Mouse (Mus musculus): ENCODE data around the gene Pde1b.

Pde1b gene

DNA sequence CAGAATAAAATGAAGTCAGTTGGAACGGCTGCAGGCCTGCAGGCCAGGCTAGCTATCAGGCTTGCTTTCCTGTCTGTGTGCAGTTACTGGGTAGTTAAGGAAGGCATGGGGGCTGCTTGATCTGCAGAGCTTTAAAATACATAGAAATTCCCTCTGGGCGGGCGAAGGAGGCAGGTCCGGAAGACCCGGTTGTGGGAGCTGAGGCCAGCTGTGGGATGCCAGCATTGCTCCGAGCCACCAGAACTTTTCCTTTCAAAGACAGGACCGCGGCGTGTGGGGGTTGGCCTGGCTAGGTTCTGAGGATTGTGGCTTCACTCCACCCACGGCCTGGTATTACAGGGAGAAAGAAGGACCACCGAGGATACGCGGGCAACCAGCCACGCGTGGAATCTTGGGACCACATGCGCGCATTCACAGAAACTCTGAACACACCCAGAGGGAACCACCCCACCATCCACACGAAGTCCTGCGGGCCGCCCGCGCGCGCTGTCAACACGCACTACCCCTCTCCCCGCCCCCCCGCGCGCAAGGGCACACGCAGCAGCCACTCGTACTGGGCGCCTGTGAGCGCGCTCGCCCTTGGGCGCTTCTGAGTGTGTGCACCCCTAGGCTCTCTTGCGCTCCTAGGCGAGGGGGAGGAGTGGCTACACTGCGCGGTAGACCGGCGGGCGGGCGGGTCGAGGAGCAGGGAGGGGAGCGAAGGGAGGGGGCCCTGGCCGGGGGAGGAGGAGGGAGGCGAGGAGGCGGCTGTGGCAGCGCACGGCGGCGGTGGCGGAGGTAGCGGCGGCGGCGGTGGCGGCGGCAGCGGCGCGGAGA is at the start of gene Pde1b:
Gene Pde1b, plus strand, starts transcription at position 600 of the 816 bp plus-strand sequence.
- no peak for DNase-seq (ENCODE audit: low spot score)

DNA sequence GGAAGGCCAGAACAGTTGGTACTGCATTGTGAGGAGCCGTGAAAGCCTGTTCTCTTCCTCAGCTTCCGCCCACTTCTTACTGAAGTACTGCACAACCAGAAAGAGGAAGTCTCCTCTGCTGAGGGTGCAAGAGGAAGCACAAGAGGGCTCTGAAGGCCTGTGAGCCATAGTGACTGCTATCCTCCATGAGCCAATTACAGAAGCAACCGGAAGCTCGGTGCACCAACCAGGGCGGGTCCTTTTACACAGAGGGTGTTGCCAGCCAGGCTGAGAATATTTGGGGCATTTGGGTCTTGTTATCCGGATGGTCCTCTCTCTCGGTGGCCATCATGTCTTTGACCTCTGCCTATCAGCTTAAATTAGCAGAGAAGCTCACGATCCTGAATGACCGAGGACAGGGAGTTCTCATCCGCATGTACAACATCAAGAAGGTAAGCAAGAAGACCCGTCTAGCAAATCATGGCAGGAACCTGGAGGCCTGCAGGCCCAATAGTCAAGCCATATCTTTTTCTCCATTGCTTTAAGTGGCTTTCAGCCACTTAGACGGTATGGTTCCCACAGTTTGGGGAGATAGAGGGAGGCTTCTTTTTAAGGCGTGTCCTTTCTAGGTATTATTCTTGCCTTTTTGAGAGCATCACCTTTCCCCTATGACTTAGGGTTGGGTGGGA is 49.1 kb upstream of the Pde1b start, which contains the start of gene Nckap1l:
Gene Nckap1l, plus strand, starts transcription at position 244 of the 668 bp plus-strand sequence.
- no peak for DNase-seq (ENCODE audit: low spot score)

DNA sequence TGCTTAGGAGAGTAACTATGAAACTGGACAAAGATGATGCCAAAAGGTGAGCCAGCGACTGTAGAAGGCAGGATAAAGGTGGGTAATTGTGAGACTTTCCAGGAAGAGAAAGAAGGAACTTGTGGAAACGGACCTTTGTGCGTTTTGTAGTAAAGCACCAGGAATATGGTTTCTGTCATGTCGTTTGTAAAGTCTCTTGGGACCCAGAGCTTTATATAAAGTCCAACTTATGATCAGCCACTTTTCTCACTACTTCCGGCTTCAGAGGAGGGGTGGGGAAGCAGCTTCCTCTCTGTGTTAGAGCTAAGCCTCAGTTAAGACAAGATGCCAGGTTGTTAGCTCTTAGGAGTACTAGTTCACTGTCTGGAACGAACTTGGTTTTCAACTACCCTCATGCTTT is 48.4 kb upstream of the Pde1b start:
- no peak for DNase-seq (ENCODE audit: low spot score)

DNA sequence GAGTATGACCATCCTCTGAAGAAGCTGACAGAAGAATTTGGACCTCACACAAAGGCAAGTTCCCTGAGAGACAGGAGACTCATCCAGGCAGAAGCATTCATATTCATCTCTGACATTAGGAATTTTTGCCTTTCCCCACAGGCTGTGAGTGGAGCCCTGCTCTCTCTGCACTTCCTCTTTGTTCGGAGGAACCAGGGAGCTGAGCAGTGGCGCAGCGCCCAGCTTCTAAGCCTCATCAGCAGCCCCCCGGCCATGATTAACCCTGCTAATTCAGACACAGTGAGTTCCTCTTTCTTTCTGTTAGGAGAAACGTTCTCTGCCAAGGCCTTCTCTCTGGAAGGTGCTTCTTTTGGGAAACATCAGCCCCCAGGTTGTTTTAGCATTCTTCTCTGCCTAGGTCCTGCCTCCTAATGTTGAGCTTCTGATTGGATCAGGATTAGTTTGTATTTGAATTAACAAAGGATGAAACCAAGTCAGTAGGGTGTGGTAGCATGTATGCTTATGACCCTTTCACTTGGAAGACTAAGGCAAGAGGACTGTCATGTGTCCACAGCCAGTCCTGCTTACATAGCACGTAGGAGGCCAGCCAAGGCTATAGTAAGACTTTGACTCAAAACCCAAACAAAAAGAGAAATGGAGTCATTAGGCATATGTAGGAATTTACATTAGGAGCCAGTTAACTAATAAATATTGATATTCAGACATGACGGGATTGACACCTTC is 40.1 kb upstream of the Pde1b start:
- no peak for DNase-seq (ENCODE audit: low spot score)

DNA sequence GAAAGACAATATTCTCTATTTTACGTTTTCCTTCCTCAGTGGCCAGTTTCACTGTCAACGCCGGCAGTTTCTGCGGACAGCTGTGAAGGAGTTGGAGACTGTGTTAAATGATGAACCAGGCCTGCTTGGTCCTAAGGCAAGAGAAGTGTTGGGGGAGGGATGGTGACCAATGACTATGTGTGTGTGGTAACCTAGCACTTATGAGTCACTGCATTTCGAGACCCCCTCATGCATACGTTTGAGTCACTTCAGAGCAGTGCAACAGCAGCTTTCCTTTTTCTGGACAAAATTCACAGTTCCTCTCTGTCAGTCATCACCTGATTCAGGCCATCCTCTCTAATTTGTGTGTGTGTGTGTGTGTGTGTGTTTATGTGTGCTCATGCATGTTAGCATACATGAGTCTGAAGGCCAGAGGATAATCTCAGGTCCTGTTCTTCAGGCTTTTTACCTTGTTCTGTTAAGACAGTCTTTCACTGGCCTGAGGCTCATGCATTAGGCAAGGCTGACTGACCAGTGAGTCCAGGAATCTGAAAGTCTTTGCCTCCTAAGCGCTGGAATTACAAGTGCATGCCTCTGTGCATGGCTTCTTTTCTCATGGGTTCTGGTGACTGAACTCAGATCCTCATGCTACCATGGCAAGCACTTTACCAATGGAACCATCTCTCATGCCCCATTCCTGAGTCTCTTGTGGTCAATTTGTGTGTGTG is 31.2 kb upstream of the Pde1b start:
- no peak for DNase-seq (ENCODE audit: low spot score)

DNA sequence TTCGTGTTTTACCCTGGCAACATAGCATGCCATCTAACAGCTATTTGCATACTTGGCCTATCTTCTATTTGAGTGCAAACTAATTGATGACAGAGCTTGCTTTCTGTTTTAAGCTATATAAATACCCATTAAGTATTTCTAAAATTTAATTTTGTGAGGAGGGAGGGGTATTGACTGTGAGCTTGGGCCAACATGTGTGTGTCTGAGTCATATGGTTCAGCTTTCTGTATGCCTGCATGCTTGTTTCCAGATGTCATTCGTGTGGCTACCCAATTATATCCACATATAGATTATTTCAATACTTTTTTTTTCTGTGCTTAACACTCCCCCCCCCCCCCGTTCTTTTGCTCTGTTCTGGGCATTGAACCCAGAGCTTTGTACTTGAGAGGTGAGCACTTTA is 30.6 kb upstream of the Pde1b start:
- DNase-seq (ENCODE audit: low spot score): no peak

- no peak for DNase-seq (ENCODE audit: low spot score)
These were observed 29.7 kb upstream of the Pde1b start for GRCm38 (mm10) chr15:103473182-103473581.

- DNase-seq (ENCODE audit: low spot score): no peak
These were observed 29.1 kb upstream of the Pde1b start for GRCm38 (mm10) chr15:103473769-103474168.

DNA sequence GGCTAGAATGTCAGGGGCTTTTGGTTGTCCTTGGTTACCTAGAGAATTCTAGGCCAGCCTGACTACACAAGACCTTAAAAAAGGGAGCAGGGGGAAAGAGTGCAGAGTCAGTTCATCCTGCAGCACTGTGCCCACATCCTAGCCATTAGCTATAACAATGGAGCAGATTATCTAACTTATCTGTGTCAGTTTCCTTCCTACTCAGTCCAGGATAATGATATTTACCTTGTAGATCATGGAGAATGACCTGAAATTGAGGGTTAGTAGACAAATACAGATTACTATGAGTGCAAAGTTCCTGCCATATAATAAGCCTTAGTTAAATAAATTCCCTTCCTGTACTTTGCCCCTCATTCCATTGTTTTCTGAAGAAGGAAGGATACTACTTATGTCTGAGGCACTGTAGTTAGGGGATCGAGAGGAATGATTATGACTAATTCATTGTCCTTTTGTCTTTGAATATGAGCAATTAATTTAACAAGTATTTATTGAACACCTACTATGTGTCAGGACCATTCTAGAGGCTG is 23.7 kb upstream of the Pde1b start:
- DNase-seq (ENCODE audit: low spot score): no peak

GRCm38 (mm10) chr15:103480129-103480528 is 22.7 kb upstream of the Pde1b start:
- DNase-seq (ENCODE audit: low spot score): no peak

DNA sequence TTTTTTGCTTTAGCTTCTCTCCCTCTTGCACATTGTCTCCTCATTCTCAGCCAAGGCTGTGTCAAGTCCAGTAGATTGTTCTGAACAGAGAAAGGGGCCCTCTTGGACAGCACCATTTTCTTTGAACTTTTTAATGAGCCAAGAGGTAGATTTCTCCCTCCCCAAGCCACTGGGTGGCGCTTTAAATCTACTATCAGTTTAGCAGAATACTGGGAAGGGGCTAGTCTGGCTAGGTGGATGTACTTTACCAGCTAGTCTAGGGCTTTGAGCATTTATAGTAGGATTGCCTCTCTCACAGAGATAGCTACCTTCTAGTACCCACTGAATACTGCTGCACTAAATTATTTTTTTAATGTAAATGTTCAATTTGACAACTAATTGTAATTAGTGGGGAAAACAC is 20.3 kb upstream of the Pde1b start:
- no peak for DNase-seq (ENCODE audit: low spot score)

DNA sequence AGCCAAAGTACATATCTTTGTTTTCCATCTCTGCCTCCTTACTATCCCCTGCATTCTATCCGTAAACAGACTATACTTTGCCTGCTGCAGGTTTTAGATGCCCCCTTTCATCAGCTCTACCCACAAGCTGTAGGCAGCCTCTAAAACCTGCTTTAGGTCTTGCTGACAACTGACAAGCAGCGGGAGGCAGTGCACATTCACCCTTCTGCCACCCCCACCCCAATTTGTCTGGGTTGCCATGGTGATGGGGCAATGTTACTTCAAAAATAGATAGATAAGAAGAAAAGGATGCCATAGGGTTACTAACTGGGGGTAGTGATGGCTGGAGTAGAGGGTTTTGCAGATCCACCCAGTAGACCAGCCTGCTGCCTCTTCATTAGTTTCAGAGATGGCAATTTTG is 18.3 kb upstream of the Pde1b start:
- no peak for DNase-seq (ENCODE audit: low spot score)

DNA sequence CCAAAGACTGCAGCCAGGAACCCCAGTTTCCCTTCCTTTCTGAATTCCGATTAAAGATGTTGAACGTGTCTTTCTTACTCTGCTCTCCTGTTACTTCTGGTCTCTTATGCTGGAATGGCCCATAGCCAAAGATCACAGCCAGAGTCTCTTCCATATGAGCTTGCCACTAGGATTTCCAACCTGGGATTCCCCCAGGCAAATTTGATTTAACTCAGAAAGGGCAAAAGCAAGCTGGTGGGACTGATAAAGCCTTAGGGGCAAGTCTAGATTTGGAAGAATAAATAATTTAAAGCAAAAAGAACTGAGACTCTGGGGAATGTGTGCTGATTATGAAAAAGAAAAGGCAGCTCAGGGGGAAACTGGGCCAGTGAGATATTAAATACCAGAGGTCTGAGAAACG is 17.7 kb upstream of the Pde1b start:
- no peak for DNase-seq (ENCODE audit: low spot score)

- no peak for DNase-seq (ENCODE audit: low spot score)
These were observed 16.2 kb upstream of the Pde1b start for GRCm38 (mm10) chr15:103486658-103487057.

DNA sequence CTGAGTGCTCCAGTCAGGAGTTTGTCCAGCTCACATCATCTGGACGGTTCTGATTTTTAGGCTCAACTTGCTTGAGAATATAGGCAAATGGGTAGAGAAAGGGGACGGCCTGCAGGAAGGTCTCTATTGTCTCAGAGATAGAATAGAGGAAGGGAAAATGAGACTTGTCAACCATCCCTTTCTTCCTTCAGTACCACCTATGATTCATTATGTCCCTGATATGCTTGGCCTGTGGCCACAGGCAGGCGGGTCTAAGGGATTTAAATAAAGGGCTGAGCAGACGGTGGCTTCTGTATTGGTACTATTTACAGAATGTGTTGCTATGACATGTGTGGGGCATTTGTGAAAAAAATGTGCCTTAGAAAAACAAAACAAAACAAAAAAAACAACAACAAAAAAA is 14.5 kb upstream of the Pde1b start:
- DNase-seq (ENCODE audit: low spot score): no peak

- no peak for DNase-seq (ENCODE audit: low spot score)
These were observed 6.4 kb upstream of the Pde1b start for GRCm38 (mm10) chr15:103496204-103497140.

DNA sequence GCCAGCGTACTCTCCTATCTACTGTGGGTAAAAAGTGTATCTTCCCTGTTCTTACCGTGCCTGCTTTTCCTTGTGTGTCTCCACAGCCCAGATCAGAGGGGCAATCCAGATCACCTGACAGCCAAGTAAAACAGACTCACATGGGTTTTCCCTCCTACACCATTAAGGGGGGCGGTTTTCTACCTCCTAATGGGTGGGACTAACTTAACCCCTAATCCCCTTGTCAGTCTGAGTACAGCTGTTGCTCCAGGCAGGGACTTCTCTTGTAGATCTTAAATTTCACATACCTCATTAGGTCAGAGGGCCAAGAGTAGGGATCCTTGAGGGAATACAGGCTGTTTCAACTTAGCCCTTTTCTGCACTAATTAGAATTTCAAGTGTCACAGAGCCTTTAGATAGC is 4.7 kb upstream of the Pde1b start:
- no peak for DNase-seq (ENCODE audit: low spot score)

GRCm38 (mm10) chr15:103500723-103501122 is 2.1 kb upstream of the Pde1b start:
- DNase-seq (ENCODE audit: low spot score): no peak

DNA sequence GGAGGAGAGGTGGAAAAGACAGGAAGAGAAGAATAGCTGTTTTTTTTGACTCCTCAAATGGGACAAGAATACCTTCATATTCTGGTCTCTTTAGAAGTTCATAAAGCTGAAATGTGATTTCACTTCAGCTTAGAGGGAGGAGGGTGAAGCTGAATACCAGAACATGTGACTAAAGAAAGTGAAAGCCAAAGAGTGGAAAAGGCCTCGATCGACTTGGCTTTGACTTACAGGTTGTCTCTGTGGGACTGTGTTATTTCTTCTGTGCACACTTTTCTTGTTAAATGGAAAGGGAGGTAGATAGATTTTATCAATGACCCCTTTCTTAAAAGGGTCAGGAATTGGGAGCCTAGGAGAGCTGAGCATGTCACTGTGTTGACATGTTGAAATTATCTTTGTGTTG is 1.6 kb upstream of the Pde1b start:
- DNase-seq (ENCODE audit: low spot score): no peak

- no peak for DNase-seq (ENCODE audit: low spot score)
These were observed 392 bp downstream of the Pde1b start for GRCm38 (mm10) chr15:103503251-103503600.

DNA sequence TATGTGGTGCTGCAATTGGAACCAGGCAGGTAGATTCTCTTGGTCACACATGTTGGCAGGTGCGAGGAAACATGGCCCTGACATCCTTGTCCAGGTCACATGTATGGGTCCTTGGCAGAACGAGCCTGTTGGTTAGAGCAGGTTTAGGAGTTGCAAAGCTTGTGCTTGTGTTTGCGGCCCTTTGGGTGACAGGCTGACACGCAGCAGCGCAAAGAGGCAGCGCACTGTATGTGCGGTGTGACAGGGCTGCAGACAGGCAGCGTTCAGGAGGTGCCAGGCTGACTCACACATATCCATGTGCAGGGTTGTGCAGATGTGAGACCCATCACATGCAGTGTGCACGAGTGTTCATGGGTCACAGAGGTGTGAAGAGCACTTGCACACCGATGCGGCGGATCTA is 826 bp downstream of the Pde1b start:
- DNase-seq (ENCODE audit: low spot score): no peak

Data from ovary, postnatal 10 days (tissue).